Mouse (Mus musculus): ENCODE results near the gene A630095E13Rik. TPM values are rescaled to one million over a fixed set of nuclear protein-coding genes. Genes with fewer than 3 reads are reported as not detected.
"Not testable (repeated sequence)": the region's sequence is repeated elsewhere in the genome, so short reads cannot be mapped to it uniquely, and the experiment has no call there.

The A630095E13Rik gene
- not detected for total RNA-seq (2022)

DNA sequence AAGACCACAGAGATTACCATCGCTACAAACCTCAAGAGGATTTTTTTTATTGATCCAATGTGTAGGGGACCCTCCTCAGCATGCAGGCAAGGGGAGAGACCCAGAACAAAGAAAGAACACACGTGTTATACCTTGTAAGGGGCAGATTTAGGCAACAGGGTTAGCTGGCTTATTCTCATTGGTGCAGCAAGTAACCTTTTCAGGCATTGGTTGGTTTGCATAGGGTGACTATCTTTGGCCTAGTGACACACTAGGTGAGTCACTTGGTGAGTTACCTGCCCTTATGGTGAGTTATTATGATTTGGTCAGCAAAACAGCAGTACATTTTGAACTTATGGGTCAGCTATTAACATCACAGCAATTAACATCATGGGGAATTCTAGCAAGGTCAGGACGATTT lies at the start of gene A630095E13Rik:
A630095E13Rik (minus strand) TSS at position 101 of the 400 bp plus-strand sequence.
- not testable (repeated sequence) for DNase-seq (ENCODE audit: low spot score in 2 of 2)

DNA sequence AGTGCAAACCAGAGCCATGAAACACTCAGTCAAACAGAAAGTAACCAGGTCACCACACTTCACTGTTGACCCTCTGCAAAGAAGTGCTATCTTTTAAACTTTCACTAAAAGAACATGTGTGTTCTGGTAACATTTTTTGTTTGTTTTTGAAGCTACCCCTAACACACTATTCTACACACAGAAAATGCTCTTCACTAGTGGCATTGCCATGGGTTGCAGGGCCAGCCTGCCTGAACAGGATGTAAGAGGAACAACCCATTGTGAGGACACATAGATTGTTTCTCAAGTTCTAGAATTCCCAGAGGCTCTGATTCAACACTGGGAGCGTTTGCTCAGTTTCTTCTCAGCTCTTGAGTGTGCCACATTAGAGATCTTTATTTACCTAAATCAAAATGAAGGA lies 49.7 kb upstream of the A630095E13Rik start, which contains the start of gene Acrv1:
Acrv1 (plus strand) TSS at position 301 of the 400 bp plus-strand sequence.
- DNase-seq (ENCODE audit: low spot score in 2 of 2): no peak

DNA sequence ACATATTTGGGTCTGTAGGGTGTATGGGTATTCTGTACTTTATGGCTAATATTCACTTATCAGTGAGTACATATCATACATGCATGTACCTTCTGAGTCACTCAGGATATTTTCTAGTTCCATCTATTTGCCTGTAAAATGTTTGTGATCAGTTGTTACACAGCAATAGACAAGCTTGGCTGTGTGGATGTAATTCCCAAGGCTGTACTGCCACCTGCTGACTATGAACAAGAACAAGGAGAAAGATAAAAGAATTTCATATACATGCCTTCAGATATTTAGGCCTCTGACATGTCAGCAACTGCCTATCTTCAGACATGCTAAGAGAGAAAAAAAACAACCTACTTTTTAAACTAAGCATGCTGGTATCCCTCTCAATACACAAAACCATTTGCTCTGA lies 44.2 kb upstream of the A630095E13Rik start:
- DNase-seq (ENCODE audit: low spot score in 2 of 2): no peak

DNA sequence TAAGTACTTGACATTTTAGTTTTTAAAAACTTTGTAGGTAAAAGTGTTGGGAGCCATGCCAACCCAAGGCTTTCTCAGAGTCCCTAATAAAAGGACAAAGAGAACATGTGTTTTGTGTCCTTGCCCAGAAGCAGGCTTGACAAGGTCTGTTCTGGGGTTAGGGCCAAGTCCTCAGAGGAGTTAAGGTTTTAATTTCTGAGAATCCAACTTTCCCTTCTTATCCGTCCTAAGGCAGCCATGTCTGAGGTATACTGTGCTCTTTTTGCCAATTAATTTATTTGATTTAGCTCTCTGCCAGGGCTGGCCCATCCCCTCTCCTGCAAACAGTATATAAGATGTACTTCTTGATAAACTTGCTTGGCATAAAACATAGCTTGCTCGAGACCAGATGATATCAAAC lies 38.2 kb upstream of the A630095E13Rik start:
- no peak for DNase-seq (ENCODE audit: low spot score in 2 of 2)

Other genes starting within 250 kb of the A630095E13Rik start
- not detected for gene Gm7257, start 211.5 kb downstream of the A630095E13Rik start, total RNA-seq (2022)
- not detected for gene Gm9513, start 167.7 kb downstream of the A630095E13Rik start, total RNA-seq (2022)
- not detected for gene Gm5615, start 101.4 kb downstream of the A630095E13Rik start, total RNA-seq (2022)
- not detected for gene Gm17689, start 60.7 kb downstream of the A630095E13Rik start, total RNA-seq (2022)
- not detected for gene Acrv1, start 49.8 kb upstream of the A630095E13Rik start, total RNA-seq (2022)
- gene Chek1, start 83.7 kb upstream of the A630095E13Rik start, total RNA-seq (2022): 1 to 10 TPM in 1 of 4 experiments, under 1 TPM in 3; 0.19 to 2.0 (median 0.35) TPM
- gene Stt3a, start 124.3 kb upstream of the A630095E13Rik start, total RNA-seq (2022): 10 to 100 TPM; 23.8 to 40.7 (median 33.9) TPM
- 10 to 100 TPM; 66.4 to 84.8 (median 75.7) TPM for gene Ei24, start 154.0 kb upstream of the A630095E13Rik start, total RNA-seq (2022)
- 1 to 10 TPM; 3.4 to 7.5 (median 6.9) TPM for gene Fez1, start 178.5 kb upstream of the A630095E13Rik start, total RNA-seq (2022)